Mouse (Mus musculus) small intestine, adult 2 months (tissue): ENCODE results near the gene Ifit1.

Experiments used
- CTCF ChIP-seq: fragments of 200-500 bp; IDR thresholded peaks from 2 replicates; pipeline ENCODE4 v1.5.1; 2012; ENCODE audit warnings: low read depth, mild to moderate bottlenecking, control low read depth, inconsistent platforms, low read length, moderate library complexity, mixed read lengths; ENCODE audit not compliant: insufficient replicate concordance, insufficient read length; ENCODE audit errors: extremely low read depth
- POLR2A ChIP-seq: fragments of 200-500 bp; IDR thresholded peaks from 2 replicates; pipeline ENCODE4 v1.6.1; 2012; ENCODE audit warnings: low read depth, mild to moderate bottlenecking, control low read depth, inconsistent platforms, low read length, moderate library complexity

DNA sequence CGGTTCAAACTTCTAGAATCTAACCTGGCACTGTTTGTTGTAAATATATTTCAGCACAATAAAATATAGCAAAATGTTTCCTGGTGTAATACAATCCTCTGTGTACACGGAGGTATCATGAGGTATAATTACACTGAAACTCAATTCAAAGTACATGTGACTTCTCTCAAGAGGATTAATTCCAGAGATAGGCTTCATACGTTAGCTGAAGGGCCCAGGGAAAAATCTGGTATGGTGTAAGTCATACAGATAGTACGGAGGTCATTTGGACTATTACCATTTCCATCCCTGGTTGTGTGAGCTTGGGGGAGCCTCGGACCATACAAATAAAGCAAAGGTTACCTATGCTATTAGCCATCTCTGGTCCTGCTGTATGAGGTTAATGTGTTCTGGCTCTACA is 1.9 kb downstream of the Ifit1 start:
- TF ChIP-seq CTCF: no peak
- TF ChIP-seq POLR2A: no peak
